Mouse (Mus musculus): Measurements from ENCODE around the gene Snx18.

Gene Snx18

GRCm38 (mm10) chr13:113615971-113616671 is 2.2 kb downstream of the Snx18 start:
- peak; percentile 48 for DNase-seq (ENCODE audit: low read depth, low spot score)

GRCm38 (mm10) chr13:113615546-113615941 is 2.8 kb downstream of the Snx18 start:
- DNase-seq (ENCODE audit: low read depth, low spot score) = peak; percentile 54

GRCm38 (mm10) chr13:113614635-113615545 is 3.5 kb downstream of the Snx18 start:
- peak; percentile 95 for DNase-seq (ENCODE audit: low read depth, low spot score)

GRCm38 (mm10) chr13:113613882-113614281 is 4.5 kb downstream of the Snx18 start:
- DNase-seq (ENCODE audit: low read depth, low spot score) = no peak

GRCm38 (mm10) chr13:113613341-113613740 is 5.0 kb downstream of the Snx18 start:
- DNase-seq (ENCODE audit: low read depth, low spot score) = no peak

- DNase-seq (ENCODE audit: low read depth, low spot score) = no peak
Measured at GRCm38 (mm10) chr13:113612141-113612950, 6.0 kb downstream of the Snx18 start.

- DNase-seq (ENCODE audit: low read depth, low spot score) = no peak
Measured at GRCm38 (mm10) chr13:113610732-113611500, 7.4 kb downstream of the Snx18 start.

- DNase-seq (ENCODE audit: low read depth, low spot score) = no peak
Measured at GRCm38 (mm10) chr13:113609429-113609828, 8.9 kb downstream of the Snx18 start.

- no peak for DNase-seq (ENCODE audit: low read depth, low spot score)
Measured at GRCm38 (mm10) chr13:113607821-113608220, 10.5 kb downstream of the Snx18 start.

- DNase-seq (ENCODE audit: low read depth, low spot score) = peak; percentile 57
Measured at GRCm38 (mm10) chr13:113607371-113607770, 11.0 kb downstream of the Snx18 start.

- DNase-seq (ENCODE audit: low read depth, low spot score) = peak; percentile 58
Measured at GRCm38 (mm10) chr13:113606741-113607358, 11.5 kb downstream of the Snx18 start.

GRCm38 (mm10) chr13:113606131-113606530 is 12.2 kb downstream of the Snx18 start:
- no peak for DNase-seq (ENCODE audit: low read depth, low spot score)

- DNase-seq (ENCODE audit: low read depth, low spot score) = no peak
Measured at GRCm38 (mm10) chr13:113605693-113606092, 12.7 kb downstream of the Snx18 start.

GRCm38 (mm10) chr13:113604321-113604720 is 14.0 kb downstream of the Snx18 start:
- no peak for DNase-seq (ENCODE audit: low read depth, low spot score)

- no peak for DNase-seq (ENCODE audit: low read depth, low spot score)
Measured at GRCm38 (mm10) chr13:113602882-113603342, 15.5 kb downstream of the Snx18 start.

- no peak for DNase-seq (ENCODE audit: low read depth, low spot score)
Measured at GRCm38 (mm10) chr13:113601831-113602604, 16.3 kb downstream of the Snx18 start.

- DNase-seq (ENCODE audit: low read depth, low spot score) = peak; percentile 82
Measured at GRCm38 (mm10) chr13:113600531-113601463, 17.6 kb downstream of the Snx18 start.

- DNase-seq (ENCODE audit: low read depth, low spot score) = peak; percentile 52
Measured at GRCm38 (mm10) chr13:113599701-113600530, 18.4 kb downstream of the Snx18 start.

All from CD4-positive, CD25-positive, alpha-beta regulatory T cell, adult 2 months (primary cell).